11 mouse cellular contexts compared by ENCODE assay signal in genomic region chr4:87026311-87027151, GRCm38 (mm10).
DNase-seq lines count a peak whose midpoint lies in the region; ATAC-seq and TF ChIP-seq lines count a peak whose summit lies in the region.
"Had no signal": no experiment of that assay in that cellular context is flagged by ENCODE, and none has a peak within 500 bp of the region (broad histone marks: within the 10 kb centered on the region; RNA-seq: fewer than 3 reads in every experiment).

No protein-coding gene starts in this region.

- no peaks in the 10 kb centered on the region for H3K9me3 ChIP-seq in heart, postnatal 0 days (replicated peaks; ENCODE audit: control insufficient read depth, low read length)
- no peaks in the 10 kb centered on the region for H3K9me3 ChIP-seq in heart, embryonic 11.5 days (replicated peaks; ENCODE audit: control insufficient read depth, low read length)
- H3K9me3 ChIP-seq in hindbrain, embryonic 12.5 days (replicated peaks) = no peaks in the 10 kb centered on the region
- H3K9me3 ChIP-seq in liver, embryonic 12.5 days (replicated peaks) = no peaks in the 10 kb centered on the region
- H3K9me3 ChIP-seq: liver, embryonic 15.5 days had no signal

- no peak overlapping the region for H3K4me3 ChIP-seq in heart, postnatal 0 days (ENCODE audit: low read depth, low read length)
- H3K4me3 ChIP-seq in heart, embryonic 11.5 days (ENCODE audit: low read depth, low read length) = no peak overlapping the region
- H3K4me3 ChIP-seq in hindbrain, embryonic 12.5 days = no peak overlapping the region
- no peak overlapping the region for H3K4me3 ChIP-seq in liver, embryonic 12.5 days
- H3K4me3 ChIP-seq: liver, embryonic 15.5 days; myocyte had no signal

- H3K27me3 ChIP-seq in heart, postnatal 0 days (ENCODE audit: control insufficient read depth, insufficient read depth, low read length) = no peaks in the 10 kb centered on the region
- H3K27me3 ChIP-seq in heart, embryonic 11.5 days (ENCODE audit: control insufficient read depth, insufficient read depth, low read length) = no peaks in the 10 kb centered on the region
- H3K27me3 ChIP-seq in hindbrain, embryonic 12.5 days = no peaks in the 10 kb centered on the region
- H3K27me3 ChIP-seq in liver, embryonic 12.5 days (replicated peaks) = no peaks in the 10 kb centered on the region
- H3K27me3 ChIP-seq: liver, embryonic 15.5 days had no signal

- WGBS in heart, postnatal 0 days = 56% methylated on average over 14 of the region's 14 CpGs
- 68% methylated on average over 14 of the region's 14 CpGs for WGBS in heart, embryonic 11.5 days (ENCODE audit: insufficient replicate concordance)
- 61% methylated on average over 14 of the region's 14 CpGs for WGBS in hindbrain, embryonic 12.5 days
- 57% methylated on average over 14 of the region's 14 CpGs for WGBS in liver, embryonic 12.5 days (ENCODE audit: insufficient replicate concordance)

- H3K9ac ChIP-seq in heart, postnatal 0 days (replicated peaks; ENCODE audit: low read depth, low read length) = no peak overlapping the region
- H3K9ac ChIP-seq in heart, embryonic 11.5 days (ENCODE audit: low read depth, low read length) = no peak overlapping the region
- no peak overlapping the region for H3K9ac ChIP-seq in hindbrain, embryonic 12.5 days
- H3K9ac ChIP-seq in liver, embryonic 12.5 days = no peak overlapping the region
- H3K9ac ChIP-seq: liver, embryonic 15.5 days had no signal

- no peaks in the 10 kb centered on the region for H3K4me1 ChIP-seq in heart, postnatal 0 days (ENCODE audit: control insufficient read depth, insufficient read depth)
- H3K4me1 ChIP-seq in heart, embryonic 11.5 days (ENCODE audit: control insufficient read depth, insufficient read depth, low read length) = no peaks in the 10 kb centered on the region
- peaks cover 5% of the 10 kb centered on the region; the same call in 1 of the 2 replicates for H3K4me1 ChIP-seq in hindbrain, embryonic 12.5 days
- H3K4me1 ChIP-seq in liver, embryonic 12.5 days = no peaks in the 10 kb centered on the region
- H3K4me1 ChIP-seq: liver, embryonic 15.5 days had no signal

- TF ChIP-seq EP300 in heart, postnatal 0 days (IDR thresholded peaks at IDR 0.05; ENCODE audit: low read depth) = no peak

- H3K36me3 ChIP-seq in heart, postnatal 0 days (replicated peaks; ENCODE audit: control insufficient read depth, insufficient read depth, low read length) = no peaks in the 10 kb centered on the region
- no peaks in the 10 kb centered on the region for H3K36me3 ChIP-seq in heart, embryonic 11.5 days (ENCODE audit: control insufficient read depth, insufficient read depth, low read length)
- no peaks in the 10 kb centered on the region for H3K36me3 ChIP-seq in hindbrain, embryonic 12.5 days
- no peaks in the 10 kb centered on the region for H3K36me3 ChIP-seq in liver, embryonic 12.5 days
- H3K36me3 ChIP-seq: liver, embryonic 15.5 days had no signal

- H3K27ac ChIP-seq in heart, postnatal 0 days (ENCODE audit: low read depth) = no peak overlapping the region
- no peak overlapping the region for H3K27ac ChIP-seq in heart, embryonic 11.5 days (ENCODE audit: low read depth, low read length)
- H3K27ac ChIP-seq in hindbrain, embryonic 12.5 days = no peak overlapping the region
- no peak overlapping the region for H3K27ac ChIP-seq in liver, embryonic 12.5 days
- H3K27ac ChIP-seq: liver, embryonic 15.5 days had no signal

- no peak for TF ChIP-seq CTCF in heart, postnatal 0 days (IDR thresholded peaks at IDR 0.05; ENCODE audit: low read depth)

- no peak overlapping the region for H3K4me2 ChIP-seq in heart, postnatal 0 days (ENCODE audit: low read depth, low read length)
- H3K4me2 ChIP-seq in heart, embryonic 11.5 days = no peak overlapping the region
- no peak overlapping the region for H3K4me2 ChIP-seq in hindbrain, embryonic 12.5 days (replicated peaks)
- H3K4me2 ChIP-seq in liver, embryonic 12.5 days = no peak overlapping the region
- H3K4me2 ChIP-seq: liver, embryonic 15.5 days had no signal

- DNase-seq in heart, postnatal 0 days (ENCODE audit: low spot score) = no peak
- peak; percentile 76 for DNase-seq in Muller cell, postnatal 12 days (ENCODE audit: inconsistent ontology term)
- peak; percentile 56 for DNase-seq in cerebellum, adult 9-10 months
- no peak for DNase-seq in spleen, postnatal 14 days (ENCODE audit: low spot score in 2 of 2)
- DNase-seq in lung, postnatal 10 days = no peak
- DNase-seq: thymus, postnatal 25 days had no signal

- ATAC-seq in heart, postnatal 0 days (ENCODE audit: insufficient read depth, low read depth) = peak; percentile 27; the same call in 1 of the 2 replicates
- no peak for ATAC-seq in heart, embryonic 11.5 days (replicated peaks; ENCODE audit: insufficient number of reproducible peaks, low FRiP score, low TSS enrichment)
- ATAC-seq in hindbrain, embryonic 12.5 days (ENCODE audit: low FRiP score) = peak; percentile 61
- ATAC-seq in liver, embryonic 12.5 days = no peak

Comparison
In these comparisons a context has a peak if more than half of its experiments do, and no peak if none do; other contexts are left out.
1. ATAC-seq: peak in heart, postnatal 0 days (single experiment) and hindbrain, embryonic 12.5 days (single experiment); none in heart, embryonic 11.5 days (single experiment) and liver, embryonic 12.5 days (single experiment).
2. DNase-seq: peak in Muller cell, postnatal 12 days (single experiment) and cerebellum, adult 9-10 months (single experiment); none in heart, postnatal 0 days (single experiment), spleen, postnatal 14 days (0 of 2) and lung, postnatal 10 days (single experiment).